Mouse (Mus musculus) frontal cortex, postnatal 10 days (tissue): ENCODE measurements around the gene Them7.

ENCODE experiments used
- DNase-seq, 2 experiments: peaks; one replicate each; pipeline ENCODE4 v3.0.0; 2022; ENCODE audit warnings: low spot score in 2 of 2, mixed read lengths in 1 of 2

The Them7 gene

GRCm38 (mm10) chr2:105235380-105236115 lies 11.4 kb downstream of the Them7 start:
- DNase-seq, result no peak

DNA sequence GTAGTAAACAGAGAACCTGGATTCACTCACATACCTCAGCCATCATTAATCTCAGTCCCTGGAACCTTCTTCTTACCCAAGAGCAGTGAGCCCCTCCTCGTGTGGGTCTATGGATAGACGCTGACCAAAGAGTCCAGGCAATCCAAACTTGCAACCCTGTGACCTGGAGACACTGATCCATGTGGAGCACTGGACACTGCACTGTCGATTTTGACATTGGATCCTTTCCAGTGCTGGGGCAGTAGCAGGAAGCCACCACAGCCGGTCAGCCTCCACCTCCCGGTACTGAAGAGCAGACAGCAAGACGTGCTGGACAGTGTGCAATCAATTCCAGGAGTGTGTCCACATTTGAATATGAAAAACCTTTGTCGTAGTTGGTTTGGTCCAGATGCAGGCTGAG lies 13.3 kb downstream of the Them7 start:
- no peak for DNase-seq

- no peak for DNase-seq
Measured at GRCm38 (mm10) chr2:105237841-105238240, 13.7 kb downstream of the Them7 start.

- peak in 1 of 2 experiments; percentile 20 for DNase-seq
Measured at GRCm38 (mm10) chr2:105238775-105239174, 14.7 kb downstream of the Them7 start.

GRCm38 (mm10) chr2:105240631-105241030 lies 16.5 kb downstream of the Them7 start:
- DNase-seq, result no peak

GRCm38 (mm10) chr2:105242940-105243339 lies 18.8 kb downstream of the Them7 start:
- DNase-seq, result no peak

GRCm38 (mm10) chr2:105244733-105245132 lies 20.6 kb downstream of the Them7 start:
- DNase-seq, result no peak

DNA sequence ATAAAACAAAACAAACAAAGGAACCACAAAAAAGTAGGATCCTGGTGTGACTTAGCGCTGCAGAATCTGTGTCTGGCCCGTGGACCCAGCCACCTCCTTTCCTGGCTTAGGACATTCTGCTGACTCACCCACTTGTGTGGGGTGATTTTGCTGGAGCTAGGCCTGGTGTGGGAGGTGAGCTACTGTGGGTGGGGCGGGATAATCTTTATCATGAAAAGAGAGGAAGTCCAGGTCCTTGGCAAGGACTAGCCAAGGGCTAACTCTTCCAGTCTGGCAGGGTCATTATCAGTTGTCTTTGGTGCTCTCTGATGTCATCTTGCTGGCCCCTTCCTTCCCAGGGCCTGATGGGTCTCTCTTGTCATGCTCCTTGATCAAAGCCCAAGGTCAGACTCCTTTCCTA lies 27.9 kb downstream of the Them7 start:
- DNase-seq, result no peak

- no peak for DNase-seq
Measured at GRCm38 (mm10) chr2:105252824-105253223, 28.7 kb downstream of the Them7 start.

GRCm38 (mm10) chr2:105255457-105255856 lies 31.3 kb downstream of the Them7 start:
- no peak for DNase-seq

- DNase-seq, result no peak
Measured at GRCm38 (mm10) chr2:105256427-105257071, 32.4 kb downstream of the Them7 start.

- no peak for DNase-seq
Measured at GRCm38 (mm10) chr2:105257376-105257775, 33.3 kb downstream of the Them7 start.

GRCm38 (mm10) chr2:105261335-105261734 lies 37.2 kb downstream of the Them7 start:
- DNase-seq, result no peak

DNA sequence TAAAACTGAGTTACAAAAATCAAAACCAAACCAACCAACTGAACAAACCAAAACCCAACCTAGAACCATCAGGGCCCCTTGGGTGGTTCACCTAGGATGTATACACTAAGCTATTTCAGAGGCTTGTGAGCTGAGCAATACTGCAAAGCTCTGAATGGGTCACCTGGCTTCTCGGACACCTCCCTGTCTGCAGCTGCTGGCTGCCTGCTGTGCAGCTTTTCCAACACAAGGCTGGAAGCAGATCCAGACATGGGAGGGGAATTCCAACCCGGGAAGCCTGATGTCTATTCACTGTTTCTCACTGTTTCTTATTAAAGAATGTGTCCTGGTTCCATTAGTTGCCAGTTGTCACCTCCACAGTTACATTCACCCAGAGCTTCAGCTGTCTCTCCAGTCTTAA lies 39.1 kb downstream of the Them7 start:
- no peak for DNase-seq

GRCm38 (mm10) chr2:105282407-105283077 lies 58.4 kb downstream of the Them7 start:
- peak; percentile 19 for DNase-seq

- no peak for DNase-seq
Measured at GRCm38 (mm10) chr2:105283811-105284210, 59.7 kb downstream of the Them7 start.

- no peak for DNase-seq
Measured at GRCm38 (mm10) chr2:105284855-105285254, 60.7 kb downstream of the Them7 start.

- DNase-seq, result no peak
Measured at GRCm38 (mm10) chr2:105295823-105296222, 71.7 kb downstream of the Them7 start.

DNA sequence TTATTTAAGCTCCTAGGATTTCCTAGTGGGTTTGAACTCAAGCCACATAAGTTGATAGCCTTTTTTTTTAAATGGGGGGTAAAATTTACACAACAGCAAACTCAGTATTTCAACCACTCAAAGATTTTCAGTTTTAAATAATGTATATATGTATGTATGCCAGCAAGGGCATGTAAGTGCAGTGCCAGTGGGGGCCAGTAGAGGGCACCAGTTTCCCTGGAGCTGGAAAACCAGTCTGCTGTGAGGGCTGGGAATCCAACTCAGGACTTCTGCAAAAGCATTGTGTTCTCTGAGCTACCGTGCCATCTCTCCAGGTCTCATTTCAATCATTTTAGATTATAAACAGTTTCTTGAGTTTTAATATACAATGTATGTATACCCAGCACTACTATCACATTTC lies 74.8 kb downstream of the Them7 start:
- no peak for DNase-seq

DNA sequence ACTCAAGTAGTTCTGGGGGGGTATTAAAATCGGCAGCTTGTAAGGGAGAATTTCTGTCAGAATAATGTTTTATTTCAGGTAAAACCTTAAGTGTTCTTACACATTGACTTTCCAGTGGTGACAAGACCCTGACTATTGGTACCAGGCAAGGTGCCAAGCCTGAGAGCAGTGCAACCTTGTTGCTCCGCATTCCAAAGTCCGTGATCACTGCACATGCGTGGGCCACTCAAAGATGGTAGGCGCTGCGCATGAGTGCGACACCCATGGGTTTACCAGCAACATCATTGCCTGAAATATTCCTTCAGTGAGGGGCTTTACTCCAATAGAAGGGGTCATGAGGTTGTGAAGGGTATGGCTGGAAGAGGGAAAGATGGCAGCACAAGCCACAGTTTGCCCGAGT lies 77.0 kb downstream of the Them7 start:
- DNase-seq, result no peak

DNA sequence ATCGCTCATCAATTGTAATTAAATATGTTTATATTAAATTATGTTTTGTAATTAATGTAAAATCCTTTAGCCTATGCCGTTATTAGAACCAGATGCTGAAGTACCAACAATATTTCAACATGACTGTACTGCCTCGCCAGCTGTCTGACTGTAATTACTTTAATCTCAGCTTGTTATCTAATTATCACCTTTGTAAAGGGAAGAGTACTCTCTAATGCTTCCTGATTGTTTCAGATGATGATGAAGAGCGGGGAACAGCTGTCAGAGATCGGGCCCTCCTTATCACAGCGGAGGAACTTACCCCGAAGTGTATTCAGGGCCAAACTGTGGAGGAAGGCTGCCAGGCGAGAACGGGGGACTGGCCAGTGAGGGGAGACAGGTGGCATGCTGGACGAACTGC lies 77.4 kb downstream of the Them7 start:
- DNase-seq, result no peak

GRCm38 (mm10) chr2:105303962-105304514 lies 79.9 kb downstream of the Them7 start:
- no peak for DNase-seq

GRCm38 (mm10) chr2:105305876-105306275 lies 81.8 kb downstream of the Them7 start:
- no peak for DNase-seq
